Mouse (Mus musculus) intestine, embryonic 16.5 days (tissue): ENCODE measurements at regions not wholly inside any gene's neighbourhood (a gene's known extent, or its start where the extent isn't known, plus 50 kb on each side); places are given as distances from the start of the nearest gene placed in this dataset.
"Not testable (repeated sequence)": the region's sequence is repeated elsewhere in the genome, so short reads cannot be mapped to it uniquely, and the experiment has no call there.

Experiments used
- ATAC-seq: fragments of 200-750 bp; cut with Nextera tagmentation; 2 replicates; pipeline ENCODE4 v1.8.0; 2017; ENCODE audit warnings: moderate TSS enrichment, moderate library complexity
- H3K27ac ChIP-seq: fragments of 300-500 bp; sonication (generic); 2 replicates; pipeline ENCODE4 v1.5.1; 2014; ENCODE audit warnings: mild to moderate bottlenecking, low read length
- H3K27me3 ChIP-seq: fragments of 300-500 bp; sonication (generic); replicated peaks from 2 replicates; pipeline ENCODE4 v1.6.1; 2014; ENCODE audit warnings: low read length, control low read depth, mixed read lengths; ENCODE audit not compliant: control insufficient read depth, insufficient read depth
- H3K36me3 ChIP-seq: fragments of 300-500 bp; sonication (generic); 2 replicates; pipeline ENCODE4 v1.6.1; 2014; ENCODE audit warnings: low read length, control low read depth; ENCODE audit not compliant: control insufficient read depth, insufficient read depth
- H3K4me1 ChIP-seq: fragments of 300-500 bp; sonication (generic); 2 replicates; pipeline ENCODE4 v1.6.1; 2014; ENCODE audit warnings: low read length, control low read depth, mixed read lengths; ENCODE audit not compliant: control insufficient read depth, insufficient read depth
- H3K4me2 ChIP-seq: fragments of 300-500 bp; sonication (generic); 2 replicates; pipeline ENCODE4 v1.6.1; 2014; ENCODE audit warnings: low read depth, low read length, control low read depth
- H3K4me3 ChIP-seq: fragments of 300-500 bp; sonication (generic); 2 replicates; pipeline ENCODE4 v1.5.1; 2014; ENCODE audit warnings: mild to moderate bottlenecking, low read length
- H3K9ac ChIP-seq: fragments of 300-500 bp; sonication (generic); 2 replicates; pipeline ENCODE4 v1.6.1; 2014; ENCODE audit warnings: low read depth, low read length
- H3K9me3 ChIP-seq: fragments of 300-500 bp; sonication (generic); 2 replicates; pipeline ENCODE4 v1.6.1; 2016; ENCODE audit warnings: low read length, control low read depth; ENCODE audit not compliant: control insufficient read depth
- WGBS: fragments of 180-500 bp; shearing (Covaris S2); extraction: QIAGEN DNeasy Blood & Tissue Kit; methylation state at CpG from one replicate; pipeline ENCODE4 v1.1.7; 2014; 5-methylcytosine and 5-hydroxymethylcytosine counted together

DNA sequence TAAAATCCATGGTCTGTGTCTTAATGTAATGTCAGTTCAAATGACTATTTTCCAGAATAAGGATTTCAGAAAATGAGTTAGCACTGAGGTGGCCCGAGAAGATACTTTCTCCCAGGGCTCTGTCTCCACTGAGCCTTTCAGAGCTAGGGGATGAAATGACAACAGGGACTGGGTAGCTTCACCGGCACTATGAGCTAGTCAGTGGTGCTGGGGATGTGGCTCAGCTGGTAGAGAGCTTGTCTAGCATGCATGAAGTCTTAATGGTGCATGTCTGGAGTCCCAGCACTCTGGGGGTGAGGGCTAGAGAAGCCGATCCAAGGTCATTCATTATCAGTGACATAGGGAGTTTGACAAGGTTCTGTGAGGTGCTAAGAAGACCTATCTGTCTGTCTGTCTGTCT lies 75.1 kb upstream of the Rpl34 start:
- WGBS = 89% methylated on average over 3 of the region's 3 CpGs
- Histone ChIP-seq H3K36me3 (no peaks in the 10 kb centered on the region), H3K9me3 (no peaks in the 10 kb centered on the region), H3K27ac (no peak overlapping the region), H3K4me2 (no peak overlapping the region), H3K4me3 (no peak overlapping the region), H3K4me1 (peaks cover 11% of the 10 kb centered on the region), H3K9ac (no peak overlapping the region), H3K27me3 (no peaks in the 10 kb centered on the region)
- no peak for ATAC-seq

DNA sequence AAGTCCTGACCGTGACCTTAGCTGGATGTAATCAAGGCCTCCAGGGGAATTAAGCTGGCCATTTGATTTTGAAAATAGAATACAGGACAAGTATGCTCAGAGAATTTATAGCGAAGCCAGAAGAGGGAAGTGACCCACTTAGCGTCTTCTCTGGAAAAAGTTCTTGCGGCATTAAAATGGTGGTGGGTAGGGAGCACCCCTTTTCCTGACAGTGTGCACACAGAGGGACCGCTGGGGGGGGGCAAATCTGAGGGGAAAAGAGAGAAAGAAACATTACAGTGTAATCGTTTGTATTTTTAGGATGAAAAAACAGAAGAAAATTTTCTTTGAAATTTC lies 74.1 kb upstream of the Rpl34 start:
- H3K36me3 ChIP-seq = no peaks in the 10 kb centered on the region
- ATAC-seq = no peak
- no peaks in the 10 kb centered on the region for H3K27me3 ChIP-seq
- 0 out of 2 replicates have a peak overlapping the region, but pooled peaks have one; percentile 25 for H3K4me2 ChIP-seq
- no peaks in the 10 kb centered on the region for H3K9me3 ChIP-seq
- no peak overlapping the region for H3K9ac ChIP-seq
- H3K4me3 ChIP-seq = no peak overlapping the region
- WGBS = 58% methylated on average over 6 of the region's 6 CpGs
- H3K27ac ChIP-seq = no peak overlapping the region
- peaks cover 11% of the 10 kb centered on the region for H3K4me1 ChIP-seq

DNA sequence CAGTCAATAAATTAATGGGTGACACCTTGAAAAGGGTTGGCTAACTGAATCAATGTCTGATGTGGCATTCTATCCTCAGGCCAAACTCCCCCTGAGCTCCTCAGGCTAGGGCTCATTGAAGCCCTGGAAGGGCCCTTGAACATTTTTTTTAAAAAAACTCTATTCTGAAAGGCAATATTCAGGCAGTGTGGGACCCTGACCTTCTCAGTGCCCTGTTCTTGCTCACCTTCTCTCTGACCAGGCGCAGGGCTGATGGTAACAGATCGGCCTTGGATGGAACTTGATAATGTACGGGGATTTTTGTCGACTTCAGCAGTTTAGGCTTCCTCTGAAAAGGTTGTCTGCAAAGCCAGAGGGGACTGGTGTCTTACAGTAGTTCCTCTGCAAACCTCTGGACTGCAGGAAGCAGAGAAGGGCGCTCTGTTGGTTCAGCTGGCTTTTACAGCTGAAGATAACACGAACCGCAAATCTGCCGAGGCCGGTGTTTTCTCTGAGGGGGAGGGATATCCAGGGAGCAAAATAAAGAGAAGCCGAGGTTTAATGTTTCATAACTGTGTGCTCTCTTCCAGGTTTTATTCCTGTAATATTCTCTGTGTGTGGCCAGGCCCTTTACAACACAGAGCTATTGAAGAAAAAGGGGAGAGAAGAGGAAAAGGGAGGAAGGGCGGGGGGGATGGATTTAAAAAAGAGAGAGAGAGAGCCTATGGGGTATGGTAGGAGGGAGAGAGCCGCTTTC lies 73.6 kb upstream of the Rpl34 start:
- no peaks in the 10 kb centered on the region for H3K27me3 ChIP-seq
- H3K9ac ChIP-seq = no peak overlapping the region
- no peak overlapping the region for H3K27ac ChIP-seq
- no peak overlapping the region for H3K4me3 ChIP-seq
- ATAC-seq = peak; percentile 82
- H3K36me3 ChIP-seq = no peaks in the 10 kb centered on the region
- 0 out of 2 replicates have a peak overlapping the region, but pooled peaks have one; percentile 25 for H3K4me2 ChIP-seq
- WGBS = 29% methylated on average over 12 of the region's 12 CpGs
- peaks cover 11% of the 10 kb centered on the region for H3K4me1 ChIP-seq
- H3K9me3 ChIP-seq = no peaks in the 10 kb centered on the region

DNA sequence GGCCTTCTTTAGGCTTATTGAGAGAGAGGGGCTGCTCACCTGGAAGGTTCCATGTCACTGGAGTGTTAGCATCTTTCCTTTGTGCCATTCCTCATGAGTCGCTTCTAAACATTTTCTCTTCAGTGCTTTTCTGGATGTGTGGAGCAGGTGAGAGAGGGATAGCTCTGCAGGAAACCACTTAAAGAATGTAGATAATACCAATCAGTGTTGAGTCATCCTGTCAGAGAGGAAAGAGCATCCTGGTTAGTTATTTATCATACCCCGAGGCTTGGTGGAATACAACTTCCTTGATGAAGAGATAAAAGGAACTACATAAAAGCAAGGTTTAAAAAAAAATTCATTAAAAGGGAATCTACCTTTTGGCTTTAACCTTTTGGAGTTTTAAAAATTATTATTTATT lies 69.8 kb upstream of the Rpl34 start:
- Histone ChIP-seq H3K4me2 (no peak overlapping the region), H3K9me3 (no peaks in the 10 kb centered on the region), H3K27ac (no peak overlapping the region), H3K36me3 (no peaks in the 10 kb centered on the region), H3K4me3 (no peak overlapping the region), H3K4me1 (peaks cover 11% of the 10 kb centered on the region), H3K27me3 (no peaks in the 10 kb centered on the region), H3K9ac (no peak overlapping the region)
- 59% methylated on average over 2 of the region's 2 CpGs for WGBS
- no peak for ATAC-seq

DNA sequence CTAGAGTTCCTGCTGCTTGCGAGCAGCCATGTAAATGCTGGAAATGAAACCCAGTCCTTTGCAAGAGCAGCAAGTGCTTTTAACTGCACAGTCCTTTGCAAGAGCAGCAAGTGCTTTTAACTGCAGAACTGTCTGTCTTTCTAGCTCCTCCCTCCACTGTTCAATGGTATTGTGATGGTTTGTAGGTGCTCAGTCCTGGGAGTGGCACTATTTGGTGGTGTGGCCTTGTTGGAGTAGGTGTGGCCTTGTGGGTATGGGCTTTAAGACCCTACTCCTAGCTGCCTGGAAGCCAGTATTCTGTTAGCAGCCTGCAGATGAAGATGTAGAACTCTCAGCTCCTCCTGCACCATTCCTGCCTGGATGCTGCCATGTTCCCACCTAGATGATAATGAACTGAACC lies 67.8 kb upstream of the Rpl34 start:
- not testable (repeated sequence) for H3K27me3 ChIP-seq, ATAC-seq

DNA sequence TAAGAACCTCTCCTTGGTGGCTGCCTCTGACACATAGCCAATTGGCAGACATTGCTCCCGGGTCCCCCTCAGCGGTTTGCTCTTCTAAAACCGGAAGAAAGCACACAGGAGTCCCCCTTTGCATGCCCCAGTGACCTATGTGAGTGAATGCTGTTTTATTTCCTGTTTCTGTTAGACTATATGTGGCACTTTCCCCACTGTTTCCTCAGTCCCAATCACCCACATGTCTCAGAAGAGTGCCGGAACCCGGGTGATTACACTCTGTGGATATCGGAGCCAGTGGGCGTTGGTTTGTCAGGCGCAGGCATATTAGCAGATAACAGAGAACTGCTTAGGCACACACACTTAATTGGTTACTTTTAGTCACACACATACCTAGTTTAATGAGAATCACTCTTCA lies 66.3 kb upstream of the Rpl34 start:
- no peaks in the 10 kb centered on the region for H3K9me3 ChIP-seq
- peak; percentile 81 for ATAC-seq
- H3K27me3 ChIP-seq = no peaks in the 10 kb centered on the region
- no peaks in the 10 kb centered on the region for H3K36me3 ChIP-seq
- H3K4me2 ChIP-seq = no peak overlapping the region
- H3K4me1 ChIP-seq = no peaks in the 10 kb centered on the region
- H3K27ac ChIP-seq = no peak overlapping the region
- H3K4me3 ChIP-seq = no peak overlapping the region
- WGBS = 61% methylated on average over 8 of the region's 8 CpGs
- H3K9ac ChIP-seq = no peak overlapping the region

More for the DNA sequence above, 67.8 kb upstream of the Rpl34 start:
- H3K9me3 ChIP-seq, H3K27ac ChIP-seq, H3K36me3 ChIP-seq, H3K9ac ChIP-seq, H3K4me3 ChIP-seq, H3K4me1 ChIP-seq, H3K4me2 ChIP-seq: not testable (repeated sequence)
- 89% methylated on average over 1 of the region's 1 CpGs for WGBS

DNA sequence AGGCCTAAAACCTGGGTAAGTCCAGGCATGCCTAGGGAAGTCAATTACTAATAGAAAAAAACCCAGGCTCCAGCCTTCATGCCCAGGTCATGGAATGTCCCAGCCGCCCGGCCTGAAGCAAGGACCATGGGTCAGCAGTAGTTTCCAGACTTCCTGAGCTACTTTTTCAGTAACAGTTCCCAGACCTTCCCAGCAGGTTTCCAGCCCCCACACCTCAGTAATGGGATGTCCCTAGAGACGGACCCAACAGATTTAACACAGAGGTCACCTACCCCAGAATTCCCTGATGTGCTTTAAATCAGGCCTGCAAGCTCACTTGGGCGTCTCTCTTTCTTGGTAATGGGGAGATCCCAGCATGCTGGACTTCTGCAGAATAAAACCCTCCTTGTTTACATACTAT lies 65.2 kb upstream of the Rpl34 start:
- Histone ChIP-seq H3K4me1 (no peaks in the 10 kb centered on the region), H3K4me3 (no peak overlapping the region), H3K36me3 (no peaks in the 10 kb centered on the region), H3K9ac (no peak overlapping the region), H3K27ac (no peak overlapping the region), H3K4me2 (no peak overlapping the region), H3K9me3 (no peaks in the 10 kb centered on the region), H3K27me3 (no peaks in the 10 kb centered on the region)
- WGBS = 76% methylated on average over 4 of the region's 4 CpGs
- no peak for ATAC-seq

DNA sequence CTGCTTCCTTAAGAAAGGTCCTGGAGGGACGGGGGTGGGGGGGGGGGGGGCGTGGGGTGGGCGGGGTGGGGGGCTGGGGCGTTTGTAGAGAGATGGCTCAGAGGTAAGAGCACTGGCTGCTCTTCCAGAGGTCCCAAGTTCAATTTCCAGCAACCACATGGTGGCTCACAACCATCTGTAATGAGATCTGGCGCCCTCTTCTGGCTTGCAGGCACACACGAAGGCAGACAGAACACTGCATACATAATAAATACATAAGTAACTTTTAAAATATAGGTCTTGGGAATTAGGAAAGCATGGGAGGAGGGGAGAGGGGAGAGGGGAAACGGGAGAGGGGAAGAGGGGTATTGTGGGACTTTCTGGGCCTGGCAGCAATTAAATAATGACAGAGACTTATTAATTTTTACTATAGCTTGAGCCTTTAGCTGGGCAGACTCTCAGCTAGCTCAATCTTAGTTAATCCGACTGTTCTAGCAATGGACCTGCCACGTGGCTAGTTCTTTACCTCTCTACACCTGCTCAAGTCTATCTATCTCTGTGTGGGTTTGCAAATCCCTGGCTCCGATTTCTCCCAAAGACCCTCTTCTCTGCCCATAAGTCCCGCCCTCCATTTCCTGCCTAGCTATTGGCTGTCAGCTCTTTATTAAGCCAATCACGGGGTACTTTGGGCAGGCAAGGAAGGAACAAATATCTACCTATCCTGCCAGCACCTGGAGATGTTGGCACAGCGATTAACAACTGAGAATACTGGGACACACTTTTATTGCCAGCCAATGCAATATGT lies 64.1 kb upstream of the Rpl34 start:
- 38% methylated on average over 11 of the region's 13 CpGs for WGBS
- Histone ChIP-seq H3K4me3 (no peak overlapping the region), H3K4me2 (no peak overlapping the region), H3K27me3 (no peaks in the 10 kb centered on the region), H3K4me1 (no peaks in the 10 kb centered on the region), H3K9ac (no peak overlapping the region), H3K9me3 (no peaks in the 10 kb centered on the region), H3K36me3 (no peaks in the 10 kb centered on the region), H3K27ac (no peak overlapping the region)
- no peak for ATAC-seq

DNA sequence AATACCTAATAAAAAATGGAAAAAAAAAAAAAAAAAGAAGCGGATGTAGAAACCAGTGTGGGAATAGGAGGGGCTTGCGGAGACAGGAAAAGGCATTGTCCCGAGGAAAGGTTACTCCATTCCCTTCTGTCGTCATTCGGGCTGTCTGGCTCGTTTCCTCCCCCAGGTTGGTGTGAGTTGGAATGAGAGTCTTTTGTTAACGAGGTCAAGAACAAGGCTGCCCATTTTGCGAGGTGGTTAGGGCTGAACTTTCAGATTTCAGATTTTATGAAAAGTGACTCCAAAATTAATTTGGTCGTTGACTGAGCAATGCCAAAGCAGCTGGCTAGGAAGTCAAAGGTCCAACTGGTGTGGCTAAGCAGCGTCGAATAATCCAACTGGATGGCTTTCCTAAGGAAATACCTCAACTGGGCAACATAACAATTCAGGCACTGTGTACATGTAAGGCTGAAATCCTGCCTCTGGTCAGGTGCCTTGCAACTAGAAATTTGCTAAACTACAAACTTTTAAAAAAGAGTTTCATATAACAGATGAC lies 50.6 kb upstream of the Rpl34 start:
- Histone ChIP-seq H3K4me1 (no peaks in the 10 kb centered on the region), H3K36me3 (no peaks in the 10 kb centered on the region), H3K27ac (no peak overlapping the region), H3K4me3 (no peak overlapping the region), H3K9me3 (no peaks in the 10 kb centered on the region), H3K4me2 (no peak overlapping the region), H3K9ac (no peak overlapping the region), H3K27me3 (no peaks in the 10 kb centered on the region)
- 81% methylated on average over 11 of the region's 11 CpGs for WGBS
- no peak for ATAC-seq
